Mouse (Mus musculus): ENCODE results near the gene Gm16253. TPM values are rescaled to one million over a fixed set of nuclear protein-coding genes. Genes with fewer than 3 reads are reported as not detected.
A peak's percentile ranks its signal among the peaks of the same experiment; 100 is the strongest.
"Not testable (repeated sequence)": the region's sequence is repeated elsewhere in the genome, so short reads cannot be mapped to it uniquely, and the experiment has no call there.

Gene Gm16253
- total RNA-seq, 2 experiments from 2014 or later = not detected

DNA sequence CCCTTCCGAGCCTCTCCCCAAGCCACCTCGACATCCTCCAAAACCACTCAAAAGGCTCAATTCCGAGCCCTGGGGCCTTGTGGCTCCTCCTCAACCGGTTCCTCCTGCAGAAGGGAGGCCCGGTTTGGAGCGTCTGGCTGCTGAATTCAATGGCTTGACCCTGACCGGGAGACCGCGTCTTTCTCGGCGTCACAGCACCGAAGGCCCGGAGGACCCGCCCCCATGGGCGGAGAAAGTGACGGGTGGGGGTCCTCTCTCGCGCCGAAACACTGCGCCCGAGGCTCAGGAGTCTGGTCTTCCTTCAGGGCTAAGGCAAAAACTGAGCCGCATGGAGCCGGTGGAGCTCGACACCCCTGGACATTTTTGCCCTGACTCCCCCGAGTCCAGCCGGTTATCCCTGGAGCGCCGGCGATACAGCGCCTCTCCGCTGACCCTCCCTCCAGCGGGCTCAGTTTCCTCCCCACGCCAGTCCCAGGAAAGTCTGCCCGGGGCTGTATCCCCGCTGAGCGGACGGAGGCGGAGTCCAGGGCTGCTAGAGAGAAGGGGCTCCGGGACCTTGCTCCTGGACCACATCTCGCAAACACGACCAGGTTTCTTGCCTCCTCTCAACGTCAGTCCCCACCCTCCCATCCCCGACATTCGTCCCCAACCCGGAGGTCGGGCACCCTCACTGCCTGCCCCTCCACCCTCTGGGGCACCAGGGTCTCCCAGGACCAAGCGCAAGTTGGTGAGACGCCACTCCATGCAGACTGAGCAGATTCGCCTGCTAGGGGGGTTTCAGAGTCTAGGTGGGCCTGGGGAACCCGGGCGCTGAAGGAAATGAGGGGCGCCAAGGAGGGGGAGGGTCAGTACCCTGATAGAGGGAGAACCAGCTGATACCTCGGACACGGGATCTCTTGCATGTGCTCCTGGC is 21.6 kb downstream of the Gm16253 start:
- peak; percentile 83 to 89 for DNase-seq

DNA sequence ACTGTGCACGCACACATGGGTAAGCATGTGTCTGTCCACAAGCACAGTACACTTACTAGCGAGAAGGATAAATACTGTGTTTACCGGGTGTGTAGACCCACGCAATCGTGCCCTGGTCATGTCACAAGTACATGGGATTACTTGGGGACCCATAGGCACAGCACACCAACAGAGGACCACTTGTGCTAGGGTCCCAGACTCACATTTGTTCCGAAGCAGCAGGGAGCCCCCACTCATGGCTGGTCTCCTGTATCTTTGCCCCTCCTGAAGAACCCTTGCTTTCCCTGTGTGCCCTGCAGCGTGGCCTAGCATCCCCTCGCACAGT is 22.2 kb downstream of the Gm16253 start:
- no peak for DNase-seq

DNA sequence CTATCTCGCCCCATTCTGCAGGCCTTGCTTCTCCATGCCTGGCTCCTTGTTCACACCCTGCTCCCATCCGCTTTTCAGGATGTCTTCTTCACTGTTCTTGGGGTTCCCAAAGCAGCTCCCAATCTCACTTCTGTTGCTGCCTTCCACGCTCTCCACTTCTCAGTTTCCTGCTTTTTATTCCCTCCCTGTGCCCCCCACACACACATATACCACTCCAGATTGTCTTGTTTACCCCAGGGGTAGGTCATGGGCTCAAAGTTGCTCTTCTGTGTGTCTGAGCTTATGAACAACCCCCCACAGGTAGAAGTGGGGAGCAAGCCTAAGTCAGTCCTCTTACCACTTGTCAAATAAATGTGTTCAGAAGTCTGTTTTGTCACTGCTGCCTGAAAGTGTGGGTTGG is 22.6 kb downstream of the Gm16253 start:
- no peak for DNase-seq

DNA sequence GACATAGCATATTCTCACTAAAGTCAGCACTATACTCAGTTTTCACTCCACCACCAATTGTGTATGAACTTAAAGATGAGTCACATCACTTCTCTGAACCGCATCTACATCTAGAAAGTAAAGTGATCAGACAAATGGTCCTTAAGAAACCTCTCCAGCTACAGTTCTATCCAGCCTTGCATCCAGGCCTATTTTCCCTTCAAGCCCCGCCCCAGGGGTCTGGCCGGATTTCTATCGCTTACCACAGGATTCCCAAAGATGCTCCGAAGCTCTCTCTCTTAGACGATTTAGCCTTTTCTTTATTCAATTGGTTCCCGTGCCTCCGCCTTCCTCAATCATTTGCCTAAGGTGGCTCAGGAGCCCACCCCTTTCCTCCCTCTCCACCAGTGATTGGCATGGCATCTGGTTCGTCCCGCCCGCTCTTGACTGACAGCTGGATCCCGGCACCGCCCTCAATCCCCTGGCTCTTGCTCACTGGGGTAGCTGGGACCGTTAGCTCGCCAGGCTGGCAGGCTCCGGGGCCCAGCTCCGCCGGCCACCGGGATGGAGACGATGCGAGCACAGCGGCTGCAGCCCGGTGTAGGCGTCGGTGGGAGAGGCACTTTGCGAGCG is 24.0 kb downstream of the Gm16253 start, which contains the start of gene Lix1l:
TSS of gene Lix1l (plus strand) at position 511 of the 612 bp plus-strand sequence.
- peak; percentile 95 to 96 for DNase-seq

DNA sequence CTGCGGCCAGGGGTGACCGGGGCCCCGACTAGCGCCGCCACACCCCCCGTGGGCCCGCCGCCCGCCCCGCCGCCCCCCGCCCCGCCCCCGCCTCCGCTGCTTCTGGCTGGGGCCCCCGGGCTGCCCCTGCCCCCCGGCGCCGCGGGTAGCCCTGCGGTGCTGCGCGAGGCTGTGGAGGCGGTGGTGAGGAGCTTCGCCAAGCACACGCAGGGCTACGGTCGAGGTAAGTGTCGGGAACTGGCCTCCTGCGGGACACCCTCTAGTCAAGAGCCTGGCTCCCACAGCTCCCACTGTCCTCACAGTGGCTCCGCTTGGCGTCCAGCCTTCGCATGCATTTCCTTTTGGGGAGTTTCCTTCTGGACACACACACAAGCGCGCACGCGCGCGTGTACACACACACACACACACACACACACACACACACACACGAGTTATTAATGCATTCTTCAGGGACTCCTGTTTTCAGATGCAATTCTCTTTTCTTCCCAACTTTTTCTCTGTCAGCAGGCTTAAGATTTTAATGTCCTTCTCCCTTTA is 24.5 kb downstream of the Gm16253 start:
- peak; percentile 82 to 84 for DNase-seq

DNA sequence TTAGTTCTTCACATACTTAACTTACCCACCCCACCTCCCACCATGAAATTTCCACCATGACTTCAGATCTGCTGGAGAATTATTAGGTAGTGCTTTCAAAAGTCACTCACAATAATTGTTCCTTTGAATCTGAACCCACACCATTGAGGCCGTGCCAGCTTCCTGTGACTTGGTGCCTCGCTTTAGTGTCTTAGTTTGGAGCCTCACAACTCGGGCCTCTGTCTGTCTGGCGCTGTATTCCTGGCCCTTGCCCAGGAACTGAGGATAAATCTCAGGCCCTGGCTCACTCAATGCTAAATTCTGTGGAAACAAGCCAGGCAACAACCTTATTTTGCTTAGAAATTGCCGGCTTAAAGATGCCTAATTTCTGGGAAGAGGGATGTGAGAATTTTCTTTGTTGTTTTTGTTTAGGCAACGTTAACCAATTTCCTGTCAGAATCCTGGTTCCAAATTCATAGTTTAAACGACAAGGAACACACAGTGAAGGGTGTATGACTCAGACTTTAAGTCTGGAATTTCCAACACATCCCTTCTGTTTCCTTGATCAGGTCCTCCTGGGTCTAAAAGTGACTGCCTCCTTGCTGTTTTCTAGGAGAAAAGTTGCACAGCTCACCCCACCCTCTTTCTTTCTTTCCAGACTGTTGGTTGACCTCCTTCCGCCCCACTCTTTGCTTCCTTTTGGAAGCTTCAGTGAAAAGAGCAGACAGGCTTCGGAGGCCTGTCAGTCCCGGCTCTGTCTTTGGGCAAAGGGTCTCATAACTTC is 25.3 kb downstream of the Gm16253 start:
- peak; percentile 65 to 70 for DNase-seq

DNA sequence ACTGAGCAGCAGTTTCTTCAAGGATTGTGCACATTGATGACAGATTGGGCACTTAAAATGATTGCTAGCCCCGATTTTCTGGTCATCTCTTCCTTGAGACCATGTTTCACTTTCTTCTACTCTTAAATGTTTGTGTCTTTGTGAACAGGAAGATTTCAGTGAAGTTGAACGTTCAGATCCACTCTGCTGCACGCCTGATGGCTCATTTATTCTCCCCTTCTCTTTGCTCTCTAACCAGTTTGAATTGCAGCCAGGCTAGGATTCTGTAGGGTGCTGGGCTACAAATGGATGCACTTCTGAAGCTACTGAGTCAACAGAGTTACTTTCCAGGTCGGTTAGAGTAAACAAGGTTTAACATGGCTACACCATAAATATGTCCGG is 25.9 kb downstream of the Gm16253 start:
- DNase-seq = no peak

DNA sequence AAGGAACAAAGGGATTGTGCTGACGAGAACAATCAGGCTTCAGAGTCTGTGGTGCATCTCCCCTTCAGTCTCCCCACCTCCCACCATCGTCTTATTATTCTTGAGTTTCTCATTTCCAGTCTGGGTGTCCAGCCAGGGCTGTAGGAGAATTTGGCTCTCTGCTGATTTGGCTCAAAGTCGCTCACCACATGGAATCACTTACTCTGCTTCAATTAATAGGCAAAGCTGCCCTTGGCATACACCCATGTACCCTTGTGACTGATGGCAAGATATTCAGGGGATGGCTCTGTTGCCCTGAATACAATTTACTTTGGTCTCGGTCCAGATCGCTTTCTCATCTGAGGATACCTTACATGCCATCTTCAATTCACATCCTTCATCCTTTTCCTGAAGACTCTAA is 26.5 kb downstream of the Gm16253 start:
- peak in 1 of 2 experiments; percentile 35 for DNase-seq

DNA sequence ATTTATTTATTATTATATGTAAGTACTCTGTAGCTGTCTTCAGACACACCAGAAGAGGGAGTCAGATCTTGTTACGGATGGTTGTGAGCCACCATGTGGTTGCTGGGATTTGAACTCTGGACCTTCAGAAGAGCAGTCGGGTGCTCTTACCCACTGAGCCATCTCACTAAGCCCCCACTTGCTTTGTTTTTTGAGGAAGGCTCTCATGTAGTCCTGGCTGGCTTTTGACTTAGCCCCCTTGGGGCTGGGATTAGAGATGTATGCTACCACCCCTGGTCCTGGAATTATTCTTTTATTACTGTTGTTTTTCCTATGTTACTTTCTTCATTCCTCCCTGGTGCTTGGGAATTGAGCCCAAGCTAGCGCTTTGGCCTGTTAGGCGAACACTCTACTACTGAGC is 29.2 kb downstream of the Gm16253 start:
- not testable (repeated sequence) for DNase-seq

DNA sequence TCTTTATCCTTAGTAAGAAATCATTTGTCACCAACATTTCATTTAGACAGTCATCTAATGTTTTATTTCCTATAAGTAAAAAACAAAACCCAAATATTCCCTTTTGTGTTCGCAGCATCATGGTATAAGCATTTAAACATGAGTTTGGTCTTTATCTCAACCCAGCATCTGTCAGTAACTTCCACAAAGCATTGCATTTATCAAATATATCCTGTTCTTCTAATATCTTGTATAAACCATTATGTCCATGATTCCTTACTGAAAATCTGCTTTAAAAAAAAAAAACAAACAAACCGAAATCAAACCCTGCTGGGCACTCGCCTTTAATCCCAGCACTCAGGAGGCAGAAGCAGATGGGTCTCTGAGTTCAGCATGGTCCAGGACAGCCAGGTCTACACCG is 29.8 kb downstream of the Gm16253 start:
- DNase-seq = no peak

DNA sequence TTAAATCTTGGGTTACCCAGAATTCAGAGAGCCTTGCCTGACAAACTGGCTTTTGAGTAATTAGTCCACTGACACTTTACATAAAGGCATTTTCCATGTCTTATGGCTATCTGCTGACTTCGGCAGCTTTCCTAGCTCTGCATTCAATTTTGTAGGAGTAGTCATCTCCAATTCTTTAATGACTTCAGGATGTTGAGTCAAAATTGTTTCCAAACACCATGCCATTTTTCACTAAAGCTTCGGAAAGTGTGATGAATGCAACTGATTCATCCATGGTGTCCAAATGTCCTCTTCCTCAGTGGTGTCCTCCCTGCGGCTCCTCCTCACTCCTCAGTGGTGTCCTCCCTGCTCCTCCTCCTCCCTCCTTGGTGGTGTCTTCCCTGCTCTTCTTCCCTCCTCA is 41.2 kb downstream of the Gm16253 start:
- DNase-seq = no peak

DNA sequence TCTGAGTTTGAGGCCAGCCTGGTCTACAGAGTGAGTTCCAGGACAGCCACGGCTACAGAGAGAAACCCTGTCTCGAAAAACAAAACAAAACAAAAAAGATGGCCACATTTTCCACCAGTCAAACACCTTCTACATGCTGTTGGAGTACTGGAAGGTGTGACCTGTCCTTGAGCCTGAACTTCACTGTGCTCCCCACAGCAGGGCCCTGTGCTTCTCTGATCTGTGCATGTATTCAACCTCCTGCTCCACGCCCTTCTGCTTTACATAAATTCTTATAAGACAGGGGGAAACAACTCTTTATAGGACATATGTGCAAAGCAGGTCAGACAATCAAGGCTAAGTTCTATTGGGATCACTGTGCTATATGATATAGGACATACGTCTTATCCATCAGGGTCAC is 46.4 kb downstream of the Gm16253 start:
- no peak for DNase-seq

DNA sequence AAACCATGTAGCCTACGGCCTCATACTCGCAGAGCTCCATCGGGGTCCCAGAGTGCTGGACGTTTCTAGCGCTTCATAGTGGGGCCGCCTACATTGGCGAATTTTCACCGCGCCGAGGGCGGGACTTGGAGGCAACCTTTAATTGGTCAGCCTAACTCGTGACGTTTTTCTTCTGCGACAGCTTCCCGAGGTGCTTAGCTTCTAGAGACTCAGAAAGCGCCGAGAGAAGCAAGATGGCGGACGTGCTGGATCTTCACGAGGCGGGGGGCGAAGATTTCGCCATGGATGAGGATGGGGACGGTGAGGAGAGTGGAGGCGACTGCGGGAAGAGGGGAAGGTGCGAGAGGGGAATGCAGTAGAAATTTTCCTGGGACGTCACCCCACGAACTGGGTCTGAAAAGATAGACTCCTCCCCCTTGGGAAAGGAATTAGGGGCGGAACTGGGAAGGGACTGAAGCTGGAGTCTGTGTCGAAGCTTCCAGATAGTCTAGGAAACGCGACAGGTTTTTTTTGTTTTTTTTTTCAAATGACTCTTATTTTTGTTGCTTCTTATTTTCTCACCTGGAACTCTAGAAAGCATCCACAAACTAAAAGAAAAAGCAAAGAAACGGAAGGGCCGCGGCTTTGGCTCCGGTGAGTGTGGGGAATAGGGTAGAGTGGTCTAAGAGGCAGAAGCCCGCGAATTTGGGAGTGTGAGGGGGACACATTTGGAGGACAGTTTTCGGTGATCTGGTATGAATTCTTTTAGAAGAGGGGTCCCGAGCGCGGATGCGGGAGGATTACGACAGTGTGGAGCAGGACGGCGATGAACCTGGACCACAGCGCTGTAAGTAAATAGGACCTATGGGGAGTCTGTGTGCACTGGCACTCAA is 53.2 kb downstream of the Gm16253 start, which contains the start of gene Rbm8a:
TSS of gene Rbm8a (plus strand) at position 205 of the 872 bp plus-strand sequence.
- peak; percentile 95 to 96 for DNase-seq

Other genes with a start within 250 kb of the Gm16253 start
- not detected for gene BC107364, start 124.7 kb upstream of the Gm16253 start, total RNA-seq (2021)
- not detected for gene Hfe2, start 51.8 kb upstream of the Gm16253 start, total RNA-seq (2021)
- 100 to 1,000 TPM; 515 to 572 TPM for gene Txnip, start 19.0 kb upstream of the Gm16253 start, total RNA-seq (2021)
- 10 to 100 TPM; 29.4 to 33.3 TPM for gene Polr3gl, start 17.2 kb downstream of the Gm16253 start, total RNA-seq (2021)
- 1 to 10 TPM in 1 of 2 experiments, under 1 TPM in 1; 0.95 to 1.0 TPM for gene Ankrd34a, start 19.7 kb downstream of the Gm16253 start, total RNA-seq (2021)
- 10 to 100 TPM; 29.3 to 52.1 TPM for gene Lix1l, start 24.2 kb downstream of the Gm16253 start, total RNA-seq (2021)
- gene Rbm8a, start 52.9 kb downstream of the Gm16253 start, total RNA-seq (2021) = 10 to 100 TPM; 68.3 to 73.5 TPM
- 10 to 100 TPM; 40.4 to 58.4 TPM for gene Pex11b, start 58.4 kb downstream of the Gm16253 start, total RNA-seq (2021)
- gene Gm42957, start 58.5 kb downstream of the Gm16253 start, total RNA-seq (2021) = under 1 TPM; 0.33 to 0.46 TPM
- 1 to 10 TPM; 1.3 to 2.3 TPM for gene Itga10, start 68.6 kb downstream of the Gm16253 start, total RNA-seq (2021)
- 1 to 10 TPM; 1.3 to 3.9 TPM for gene Ankrd35, start 93.1 kb downstream of the Gm16253 start, total RNA-seq (2021)
- 10 to 100 TPM; 24.2 to 24.4 TPM for gene Pias3, start 119.4 kb downstream of the Gm16253 start, total RNA-seq (2021)
- under 1 TPM; 0.49 to 0.66 TPM for gene Nudt17, start 131.6 kb downstream of the Gm16253 start, total RNA-seq (2021)
- 10 to 100 TPM; 24.4 to 32.0 TPM for gene Polr3c, start 150.6 kb downstream of the Gm16253 start, total RNA-seq (2021)
- gene Rnf115, start 150.7 kb downstream of the Gm16253 start, total RNA-seq (2021) = 10 to 100 TPM; 37.4 to 43.1 TPM